Mouse (Mus musculus) heart, adult 2 months (tissue): ENCODE results near the gene 4930523C07Rik.

Experiments
- CTCF ChIP-seq: fragments of 200-600 bp; IDR thresholded peaks from 2 replicates; pipeline ENCODE4 v1.8.1; 2022; ENCODE audit warnings: antibody characterized with exemption, mild to moderate bottlenecking, moderate library complexity
- EP300 ChIP-seq: fragments of 200-500 bp; IDR thresholded peaks from 2 replicates; pipeline ENCODE4 v1.6.1; 2011; ENCODE audit warnings: low read depth, low read length, control low read depth; ENCODE audit not compliant: insufficient read depth
- POLR2A ChIP-seq: fragments of 200-500 bp; IDR thresholded peaks from 2 replicates; pipeline ENCODE4 v1.6.1; 2011; ENCODE audit warnings: mild to moderate bottlenecking, low read depth, low read length, control low read depth; ENCODE audit not compliant: insufficient read depth

DNA sequence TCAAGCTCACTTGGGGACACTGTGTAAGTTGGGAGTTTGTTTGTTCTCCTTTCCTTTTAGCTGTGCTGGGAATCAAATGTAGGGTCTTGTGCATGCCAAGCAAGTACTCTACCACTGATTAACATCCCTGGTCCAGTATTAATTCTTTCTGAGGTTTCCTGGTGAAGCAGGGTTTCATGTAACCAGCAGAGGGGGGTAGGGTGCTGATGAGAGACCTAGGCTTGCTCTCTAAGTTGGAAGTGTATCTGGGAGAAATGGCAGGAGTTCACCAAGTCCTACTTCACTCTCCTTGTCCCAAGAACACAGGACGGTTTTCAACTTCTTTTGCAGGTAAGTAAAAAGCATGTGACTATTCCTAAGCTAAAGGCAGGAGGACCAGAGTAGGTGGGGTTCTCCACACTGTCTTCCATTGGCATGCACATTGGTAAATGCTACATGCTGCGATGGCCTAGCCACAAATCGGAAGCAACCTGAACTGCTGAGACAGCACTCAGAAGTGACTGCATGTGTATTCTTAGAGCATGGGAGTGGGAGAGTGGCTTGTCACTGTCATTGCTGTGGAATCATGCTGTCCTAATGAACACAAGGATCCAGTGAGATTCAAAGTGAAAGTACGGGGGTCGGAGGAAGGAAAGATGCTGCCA lies 55.6 kb downstream of the 4930523C07Rik start:
- TF ChIP-seq EP300 (no peak), CTCF (peak; percentile 29), POLR2A (no peak)
